Mouse (Mus musculus) monocyte, adult 5-6 weeks (primary cell): ENCODE results near the gene Nasp. TPM values are rescaled to one million over a fixed set of nuclear protein-coding genes. Genes with fewer than 3 reads are reported as not detected.
A peak's percentile ranks its signal among the peaks of the same experiment; 100 is the strongest.
"Not testable (repeated sequence)": the region's sequence is repeated elsewhere in the genome, so short reads cannot be mapped to it uniquely, and the experiment has no call there.

Experiments
- ATAC-seq: fragments of 153-309, 156-312 bp; replicated peaks from 2 replicates; pipeline ENCODE4 v1.8.0; 2017; ENCODE audit warnings: mild to moderate bottlenecking; ENCODE audit not compliant: low TSS enrichment, insufficient number of reproducible peaks, severe bottlenecking, poor library complexity, low FRiP score
- total RNA-seq: library from RNA; stranded (forward); fragments of 200-1000, 200-491, 200-594 nt; gene quantifications from 3 replicates; pipeline ENCODE4 v1.2.3, GENCODE M21; 2017

Gene Nasp
- 146 to 159 TPM (median 150 TPM) in 3 replicates for total RNA-seq

- peak; percentile 85 for ATAC-seq
Measured at GRCm38 (mm10) chr4:116627722-116628662, at the start of gene Nasp. Nasp (minus strand) TSS chr4:116627941.

GRCm38 (mm10) chr4:116676027-116676426, 48.3 kb upstream of the Nasp start:
- no peak for ATAC-seq

- not testable (repeated sequence) for ATAC-seq
Measured at GRCm38 (mm10) chr4:116674761-116675160, 47.0 kb upstream of the Nasp start.

GRCm38 (mm10) chr4:116672785-116673184, 45.0 kb upstream of the Nasp start:
- ATAC-seq = peak; percentile 88

- no peak for ATAC-seq
Measured at GRCm38 (mm10) chr4:116669291-116669690, 41.5 kb upstream of the Nasp start.

- ATAC-seq = peak; percentile 77
Measured at GRCm38 (mm10) chr4:116668145-116668544, 40.4 kb upstream of the Nasp start.

- no peak for ATAC-seq
Measured at GRCm38 (mm10) chr4:116666625-116667024, 38.9 kb upstream of the Nasp start.

- no peak for ATAC-seq
Measured at GRCm38 (mm10) chr4:116661998-116662397, 34.3 kb upstream of the Nasp start.

- no peak for ATAC-seq
Measured at GRCm38 (mm10) chr4:116660829-116661228, 33.1 kb upstream of the Nasp start.

GRCm38 (mm10) chr4:116659916-116660315, 32.2 kb upstream of the Nasp start:
- not testable (repeated sequence) for ATAC-seq

GRCm38 (mm10) chr4:116659474-116659873, 31.7 kb upstream of the Nasp start:
- no peak for ATAC-seq

- ATAC-seq = no peak
Measured at GRCm38 (mm10) chr4:116657971-116658370, 30.2 kb upstream of the Nasp start.

- ATAC-seq = no peak
Measured at GRCm38 (mm10) chr4:116655658-116656057, 27.9 kb upstream of the Nasp start.

GRCm38 (mm10) chr4:116655100-116655499, 27.4 kb upstream of the Nasp start:
- ATAC-seq = no peak

GRCm38 (mm10) chr4:116653228-116653627, 25.5 kb upstream of the Nasp start:
- no peak for ATAC-seq

- ATAC-seq = no peak
Measured at GRCm38 (mm10) chr4:116651797-116652135, 24.0 kb upstream of the Nasp start.

- peak; percentile 94 for ATAC-seq
Measured at GRCm38 (mm10) chr4:116650924-116651796, 23.4 kb upstream of the Nasp start, which contains the start of gene Akr1a1. Akr1a1 (minus strand) TSS chr4:116651680.

GRCm38 (mm10) chr4:116650365-116650764, 22.6 kb upstream of the Nasp start:
- ATAC-seq = no peak

GRCm38 (mm10) chr4:116649411-116649810, 21.7 kb upstream of the Nasp start:
- ATAC-seq = no peak
